Mouse (Mus musculus): ENCODE results near the gene Mical3. TPM values are rescaled to one million over a fixed set of nuclear protein-coding genes. Genes with fewer than 3 reads are reported as not detected.

Gene Mical3
- total RNA-seq, 2 experiments from 2014 or later: 53.3 to 71.9 TPM

DNA sequence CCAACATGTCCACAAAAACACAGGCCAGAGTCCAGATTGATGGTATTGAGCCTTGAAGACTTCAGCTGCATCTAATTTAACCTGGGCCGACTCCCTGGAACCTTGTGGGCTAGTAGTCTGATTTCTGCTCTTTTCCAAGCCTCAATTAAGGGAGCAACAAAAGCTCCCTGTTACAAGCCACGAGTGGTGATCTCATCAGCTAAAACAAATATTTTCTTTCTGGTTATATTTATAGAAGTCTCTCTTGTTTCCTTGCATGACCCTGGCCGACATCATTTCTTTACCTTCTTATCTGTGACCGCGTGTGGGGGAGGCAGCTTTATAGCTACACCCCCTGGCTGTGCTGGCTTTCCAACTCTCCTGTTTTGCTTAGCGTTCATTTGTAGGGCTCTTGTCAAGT is 29.3 kb upstream of the Mical3 start:
- H3K4me3 ChIP-seq: no peak overlapping the region
- no peak overlapping the region; the same call in 1 of the 2 replicates for H3K27ac ChIP-seq
- no peak for DNase-seq
- TF ChIP-seq CTCF (IDR thresholded peaks at IDR 0.05): no peak
- intact Hi-C loops (cut with DNase I): no loop called here

DNA sequence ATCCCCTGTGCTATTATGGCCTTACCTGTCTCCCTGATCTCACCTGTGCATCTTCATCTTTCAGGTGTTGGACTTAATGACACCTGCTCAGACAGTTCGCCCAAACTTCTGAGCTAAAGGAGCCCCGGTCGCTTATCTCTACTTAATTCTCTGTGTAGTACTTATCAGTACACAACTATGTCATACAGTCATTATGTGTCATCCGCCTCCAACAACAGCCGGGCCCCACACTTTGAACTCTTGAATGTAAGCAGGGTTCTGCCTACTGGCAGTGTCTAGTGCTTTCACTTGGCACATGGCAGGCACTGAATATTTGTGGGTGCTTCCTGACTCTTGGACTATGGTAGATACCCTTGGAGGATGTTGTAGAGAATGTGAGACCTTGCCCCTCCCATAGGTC is 28.8 kb upstream of the Mical3 start:
- no peak for TF ChIP-seq CTCF (IDR thresholded peaks at IDR 0.05)
- H3K27ac ChIP-seq: no peak overlapping the region; the same call in 1 of the 2 replicates
- intact Hi-C loops (cut with DNase I): no loop called here
- no peak for DNase-seq
- H3K4me3 ChIP-seq: no peak overlapping the region

- TF ChIP-seq CTCF (IDR thresholded peaks at IDR 0.05): no peak
- peak; percentile 44 for DNase-seq
- Histone ChIP-seq H3K4me3 (no peak overlapping the region), H3K27ac (peak overlapping the region; percentile 35)
- intact Hi-C loops (cut with DNase I): no loop called here
These were observed 25.2 kb upstream of the Mical3 start for GRCm38 (mm10) chr6:121156030-121156429.

- Histone ChIP-seq H3K4me3 (no peak overlapping the region), H3K27ac (no peak overlapping the region)
- intact Hi-C loops (cut with DNase I): no loop called here
- no peak for DNase-seq
- TF ChIP-seq CTCF (IDR thresholded peaks at IDR 0.05): no peak
These were observed 23.9 kb upstream of the Mical3 start for GRCm38 (mm10) chr6:121154451-121155300.

GRCm38 (mm10) chr6:121153177-121153576 is 22.4 kb upstream of the Mical3 start:
- Histone ChIP-seq H3K27ac (no peak overlapping the region), H3K4me3 (no peak overlapping the region)
- no peak for TF ChIP-seq CTCF (IDR thresholded peaks at IDR 0.05)
- no peak for DNase-seq
- intact Hi-C loops (cut with DNase I): no loop called here

- intact Hi-C loops (cut with DNase I): no loop called here
- no peak for TF ChIP-seq CTCF (IDR thresholded peaks at IDR 0.05)
- Histone ChIP-seq H3K4me3 (no peak overlapping the region), H3K27ac (peak overlapping the region; percentile 35)
- peak; percentile 79 for DNase-seq
These were observed 20.9 kb upstream of the Mical3 start for GRCm38 (mm10) chr6:121151732-121152131.

DNA sequence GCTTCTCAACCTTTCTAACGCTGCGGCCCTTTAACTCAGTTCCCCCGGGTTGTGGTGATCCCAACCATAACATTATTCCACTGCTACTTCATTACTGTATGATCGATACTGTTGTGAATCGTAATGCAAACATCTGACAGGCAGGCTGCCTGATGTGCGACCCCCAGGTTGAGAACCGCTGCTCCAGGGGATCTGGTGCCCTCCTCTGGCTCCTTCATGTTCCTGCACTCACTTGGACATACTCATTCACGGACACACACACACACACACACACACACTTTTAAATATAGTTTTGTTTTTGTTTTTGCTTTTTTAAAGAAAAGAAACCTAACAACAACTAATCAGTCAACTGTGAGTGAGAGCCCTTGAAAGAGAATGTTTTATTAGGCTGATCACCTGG is 19.3 kb upstream of the Mical3 start:
- intact Hi-C loops (cut with DNase I): no loop called here
- no peak for TF ChIP-seq CTCF (IDR thresholded peaks at IDR 0.05)
- Histone ChIP-seq H3K27ac (no peak overlapping the region), H3K4me3 (no peak overlapping the region)
- DNase-seq: no peak

GRCm38 (mm10) chr6:121149420-121149819 is 18.6 kb upstream of the Mical3 start:
- no peak for DNase-seq
- H3K4me3 ChIP-seq: no peak overlapping the region
- TF ChIP-seq CTCF (IDR thresholded peaks at IDR 0.05): no peak
- no peak overlapping the region for H3K27ac ChIP-seq
- intact Hi-C loops (cut with DNase I): no loop called here

DNA sequence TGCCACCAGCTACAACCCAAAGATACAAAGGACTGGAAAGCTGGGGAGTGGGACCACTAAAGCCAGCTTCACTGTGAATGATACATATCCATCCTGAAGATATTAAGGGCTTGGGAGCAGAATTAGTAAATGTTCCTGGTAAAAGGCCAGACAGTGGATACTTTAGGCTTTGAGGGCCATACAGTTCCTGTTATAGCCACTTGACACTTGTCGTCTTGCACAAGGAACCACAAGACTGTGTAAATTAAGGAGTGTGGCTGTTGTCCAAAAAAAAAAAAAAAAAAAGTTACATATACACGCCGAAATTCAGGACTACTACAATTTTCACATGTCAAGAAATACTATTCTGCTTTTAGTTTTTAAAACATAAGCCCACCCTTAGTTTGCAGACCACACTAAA is 17.6 kb upstream of the Mical3 start:
- DNase-seq: no peak
- intact Hi-C loops (cut with DNase I): no loop called here
- no peak overlapping the region for H3K4me3 ChIP-seq
- TF ChIP-seq CTCF (IDR thresholded peaks at IDR 0.05): no peak
- H3K27ac ChIP-seq: no peak overlapping the region

DNA sequence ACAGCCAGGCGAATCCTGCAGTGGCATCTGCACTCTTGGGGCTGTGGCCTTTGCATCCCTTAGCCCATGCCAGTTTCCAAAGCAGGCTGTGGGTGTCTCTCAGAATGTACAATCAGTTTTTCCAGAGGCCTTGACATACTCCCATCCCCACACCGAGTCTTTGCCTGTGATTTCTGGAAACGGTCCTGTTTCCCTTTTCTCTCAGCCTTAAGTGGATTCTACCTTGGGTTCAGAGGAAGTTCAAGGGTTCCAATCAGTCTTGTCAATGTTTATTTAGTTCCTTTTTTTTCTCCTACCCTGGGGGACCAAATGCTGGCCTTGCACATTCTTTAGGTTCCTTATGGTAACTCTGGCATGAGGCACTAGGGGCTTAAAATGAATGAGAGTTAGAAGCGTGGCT is 16.0 kb upstream of the Mical3 start:
- Histone ChIP-seq H3K27ac (no peak overlapping the region), H3K4me3 (no peak overlapping the region)
- no peak for DNase-seq
- intact Hi-C loops (cut with DNase I): no loop called here
- TF ChIP-seq CTCF (IDR thresholded peaks at IDR 0.05): no peak

GRCm38 (mm10) chr6:121145906-121146305 is 15.1 kb upstream of the Mical3 start:
- no peak for DNase-seq
- Histone ChIP-seq H3K27ac (no peak overlapping the region), H3K4me3 (no peak overlapping the region)
- no peak for TF ChIP-seq CTCF (IDR thresholded peaks at IDR 0.05)
- intact Hi-C loops (cut with DNase I): no loop called here

DNA sequence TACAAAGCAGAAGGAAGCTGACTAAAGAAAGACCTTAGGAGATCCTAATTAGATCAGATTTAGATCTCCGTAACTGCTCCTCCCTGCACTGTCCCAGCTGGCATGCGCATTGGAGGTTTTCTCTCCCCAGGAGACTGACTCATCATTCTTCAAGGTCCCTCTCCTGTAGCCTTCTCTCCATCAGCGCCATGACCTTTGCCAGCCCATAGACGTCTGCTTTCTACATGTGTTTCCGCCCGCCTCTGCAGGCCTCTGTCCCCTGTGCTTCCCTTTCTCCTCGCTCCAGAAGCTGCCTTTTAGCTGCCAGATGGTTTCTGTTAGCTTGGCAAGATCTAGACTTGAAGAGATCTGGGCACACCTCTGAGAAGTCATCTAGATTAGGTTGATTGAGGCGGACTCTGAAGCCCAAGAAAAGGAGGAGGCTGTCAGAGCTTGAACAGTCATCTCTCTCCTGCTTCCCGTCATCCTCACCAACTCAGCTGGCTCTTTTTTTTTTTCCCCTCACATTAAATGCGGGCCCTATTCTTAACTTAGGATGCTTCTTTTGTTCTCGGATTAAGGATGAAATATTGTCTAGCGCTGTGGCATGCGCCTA is 14.3 kb upstream of the Mical3 start:
- no peak for TF ChIP-seq CTCF (IDR thresholded peaks at IDR 0.05)
- Histone ChIP-seq H3K4me3 (no peak overlapping the region), H3K27ac (no peak overlapping the region; the same call in 1 of the 2 replicates)
- peak; percentile 48 for DNase-seq
- intact Hi-C loops (cut with DNase I): no loop called here

GRCm38 (mm10) chr6:121144066-121144465 is 13.3 kb upstream of the Mical3 start:
- H3K27ac ChIP-seq: peak overlapping the region; percentile 52
- TF ChIP-seq CTCF (IDR thresholded peaks at IDR 0.05): no peak

More at GRCm38 (mm10) chr6:121144066-121144465, 13.3 kb upstream of the Mical3 start:
- intact Hi-C loops (cut with DNase I): no loop called here
- DNase-seq: peak; percentile 78
- no peak overlapping the region for H3K4me3 ChIP-seq

Measured in gastrocnemius, adult 2 months (tissue).